Mouse (Mus musculus) liver, embryonic 12.5 days (tissue): ENCODE data around the gene Golga7b. TPM values are rescaled to one million over a fixed set of nuclear protein-coding genes. Genes with fewer than 3 reads are reported as not detected.
A peak's percentile ranks its signal among the peaks of the same experiment; 100 is the strongest.

Source experiments
- ATAC-seq: fragments of 200-750 bp; cut with Nextera tagmentation; 2 replicates; pipeline ENCODE4 v1.8.0; 2017; ENCODE audit warnings: moderate number of reproducible peaks, mild to moderate bottlenecking, moderate library complexity
- H3K27ac ChIP-seq: fragments of 300-500 bp; sonication (generic); 2 replicates; pipeline ENCODE4 v1.5.1; 2016; ENCODE audit warnings: mild to moderate bottlenecking
- H3K27me3 ChIP-seq: fragments of 300-500 bp; sonication (generic); replicated peaks from 2 replicates; pipeline ENCODE4 v1.6.1; 2016; ENCODE audit warnings: mild to moderate bottlenecking, moderate library complexity
- H3K36me3 ChIP-seq: fragments of 300-500 bp; sonication (generic); 2 replicates; pipeline ENCODE4 v1.6.1; 2016; ENCODE audit warnings: mild to moderate bottlenecking, moderate library complexity
- H3K4me1 ChIP-seq: fragments of 300-500 bp; sonication (generic); 2 replicates; pipeline ENCODE4 v1.6.1; 2016
- H3K4me2 ChIP-seq: fragments of 300-500 bp; sonication (generic); 2 replicates; pipeline ENCODE4 v1.6.1; 2016; ENCODE audit warnings: mild to moderate bottlenecking, moderate library complexity
- H3K4me3 ChIP-seq: fragments of 300-500 bp; sonication (generic); 2 replicates; pipeline ENCODE4 v1.5.1; 2016; ENCODE audit warnings: mild to moderate bottlenecking, moderate library complexity
- H3K9ac ChIP-seq: fragments of 300-500 bp; sonication (generic); 2 replicates; pipeline ENCODE4 v1.6.1; 2016; ENCODE audit warnings: mild to moderate bottlenecking, moderate library complexity
- H3K9me3 ChIP-seq: fragments of 300-500 bp; sonication (generic); replicated peaks from 2 replicates; pipeline ENCODE4 v1.6.1; 2016; ENCODE audit warnings: mild to moderate bottlenecking, moderate library complexity
- WGBS: fragments of 180-500 bp; shearing (Covaris S2); methylation state at CpG from one replicate; pipeline ENCODE4 v1.1.7; 2016; ENCODE audit not compliant: insufficient replicate concordance; 5-methylcytosine and 5-hydroxymethylcytosine counted together
- polyA plus RNA-seq: library from polyadenylated mRNA; unstranded; fragments of >200 nt; fragmentation: Nextera tagmentation; extraction: Ambion mirVana; gene quantifications from 2 replicates; pipeline ENCODE4 v1.2.1, GENCODE M21; 2016

Gene Golga7b
- polyA plus RNA-seq, 1 experiment from 2014 or later: 0.04 TPM

DNA sequence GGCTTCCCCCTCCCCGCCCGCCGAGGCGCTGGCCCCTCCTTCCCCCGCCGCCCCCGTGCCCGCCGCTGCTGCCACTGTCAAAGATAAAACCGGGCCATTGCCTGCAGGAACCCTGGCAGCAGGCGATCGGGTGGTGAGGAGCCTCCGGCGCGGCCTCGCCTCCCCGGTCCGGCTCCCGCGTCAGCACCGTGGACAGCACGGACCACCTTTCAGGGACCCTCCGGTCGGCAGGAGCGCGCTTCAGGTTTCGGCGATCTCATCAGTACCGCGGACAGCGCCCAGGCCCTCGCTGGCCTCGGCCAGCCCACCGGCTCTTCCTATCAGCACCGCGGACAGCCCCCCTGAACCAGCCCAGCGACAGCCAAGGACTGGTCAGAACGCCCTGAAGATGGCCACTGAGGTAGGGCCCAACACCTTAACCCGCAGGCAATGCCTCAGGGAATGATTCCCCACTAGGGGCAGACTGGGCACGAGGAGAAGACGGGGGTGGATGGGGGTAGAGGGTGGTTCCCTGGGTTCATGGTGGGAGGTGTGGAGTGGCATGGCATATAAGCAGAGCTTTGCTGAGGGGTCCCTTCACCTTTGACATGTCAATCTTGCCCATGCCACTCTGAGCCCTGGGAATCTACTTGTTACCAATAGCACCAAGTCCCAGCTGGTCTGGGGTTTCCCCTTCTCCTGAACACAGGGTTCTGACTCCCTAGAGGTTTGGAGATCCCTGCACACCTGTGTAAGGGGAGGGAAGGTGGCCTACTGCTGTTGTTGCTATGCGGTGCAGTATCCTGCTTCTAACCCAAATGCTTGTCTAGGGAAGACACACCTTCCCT is 8.6 kb downstream of the Golga7b start:
- Histone ChIP-seq H3K36me3 (no peaks in the 10 kb centered on the region), H3K4me2 (peak overlapping the region; percentile 78), H3K4me1 (peaks cover 11% of the 10 kb centered on the region), H3K27ac (no peak overlapping the region), H3K9me3 (no peaks in the 10 kb centered on the region), H3K4me3 (peak overlapping the region; percentile 48), H3K9ac (no peak overlapping the region), H3K27me3 (peaks cover 46% of the 10 kb centered on the region)
- 3% methylated on average over 36 of the region's 42 CpGs for WGBS
- peak; percentile 70 for ATAC-seq

DNA sequence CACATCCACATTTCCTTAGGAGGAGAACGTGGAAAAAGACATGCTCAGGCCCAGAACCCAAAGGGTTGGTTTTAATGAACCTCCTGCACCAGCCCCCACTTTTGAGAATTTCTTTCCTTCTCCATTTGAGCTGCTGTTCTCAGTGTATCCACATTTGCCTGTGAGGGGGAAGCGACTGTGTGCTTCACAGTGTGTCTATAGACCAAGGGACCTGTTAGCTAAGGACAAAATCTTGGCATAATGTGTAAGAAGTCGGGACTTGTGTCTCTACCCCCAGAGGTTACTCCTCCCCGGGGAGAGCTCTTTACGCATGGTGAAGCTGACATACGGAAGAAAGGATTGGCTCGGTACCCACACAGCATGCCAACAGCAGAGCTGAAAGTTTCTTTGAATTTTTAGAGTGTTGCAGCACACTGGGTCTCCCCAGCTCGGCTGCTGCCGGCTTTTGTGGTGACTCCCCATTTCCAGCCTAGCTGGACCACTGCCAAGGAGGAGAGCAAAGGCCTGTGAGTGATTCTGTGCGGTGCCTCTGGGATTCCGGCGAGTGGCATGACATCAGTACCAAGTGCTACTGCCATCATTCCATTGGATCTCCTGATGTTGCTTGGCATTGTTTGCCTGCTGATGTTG is 9.4 kb downstream of the Golga7b start:
- H3K27ac ChIP-seq: no peak overlapping the region
- 72% methylated on average over 12 of the region's 12 CpGs for WGBS

DNA sequence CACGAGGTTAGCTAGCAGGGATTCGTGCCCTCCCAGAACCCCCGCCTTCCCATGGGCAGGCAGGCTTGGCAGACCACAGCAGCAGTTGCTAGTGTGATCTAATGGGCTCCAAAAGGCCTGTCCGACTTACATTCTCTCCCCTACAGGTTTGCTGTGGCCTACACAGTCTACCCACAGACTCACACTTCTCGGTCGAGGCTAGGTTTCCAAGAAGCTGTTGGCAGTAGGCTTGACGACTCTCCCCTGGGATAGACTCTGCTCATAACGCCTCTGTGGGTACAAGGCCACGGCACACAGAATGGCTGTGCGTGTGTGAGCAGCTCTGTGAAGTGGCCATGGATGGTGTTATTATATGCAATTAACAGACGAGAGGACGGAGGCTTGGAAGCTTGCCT is 9.9 kb downstream of the Golga7b start:
- 70% methylated on average over 12 of the region's 12 CpGs for WGBS
- Histone ChIP-seq H3K4me1 (peaks cover 11% of the 10 kb centered on the region), H3K9me3 (no peaks in the 10 kb centered on the region), H3K27ac (no peak overlapping the region), H3K4me2 (no peak overlapping the region), H3K27me3 (peaks cover 46% of the 10 kb centered on the region), H3K4me3 (no peak overlapping the region), H3K36me3 (no peaks in the 10 kb centered on the region), H3K9ac (no peak overlapping the region)
- ATAC-seq: no peak

More for the DNA sequence above, 9.4 kb downstream of the Golga7b start:
- H3K9ac ChIP-seq: no peak overlapping the region
- no peak for ATAC-seq
- H3K9me3 ChIP-seq: no peaks in the 10 kb centered on the region
- no peak overlapping the region for H3K4me3 ChIP-seq
- no peak overlapping the region for H3K4me2 ChIP-seq
- peaks cover 46% of the 10 kb centered on the region for H3K27me3 ChIP-seq
- peaks cover 11% of the 10 kb centered on the region for H3K4me1 ChIP-seq
- no peaks in the 10 kb centered on the region for H3K36me3 ChIP-seq

- WGBS: 50% methylated on average over 3 of the region's 3 CpGs
- Histone ChIP-seq H3K27me3 (peaks cover 44% of the 10 kb centered on the region), H3K4me3 (no peak overlapping the region), H3K9ac (no peak overlapping the region), H3K27ac (no peak overlapping the region), H3K9me3 (no peaks in the 10 kb centered on the region), H3K36me3 (no peaks in the 10 kb centered on the region), H3K4me1 (peaks cover 11% of the 10 kb centered on the region), H3K4me2 (no peak overlapping the region)
- ATAC-seq: no peak
Measured at GRCm38 (mm10) chr19:42258031-42258430, 10.7 kb downstream of the Golga7b start.

GRCm38 (mm10) chr19:42258596-42258995 is 11.2 kb downstream of the Golga7b start:
- Histone ChIP-seq H3K9ac (no peak overlapping the region), H3K36me3 (no peaks in the 10 kb centered on the region), H3K27me3 (peaks cover 38% of the 10 kb centered on the region), H3K4me2 (no peak overlapping the region), H3K9me3 (no peaks in the 10 kb centered on the region), H3K27ac (no peak overlapping the region), H3K4me1 (peaks cover 11% of the 10 kb centered on the region), H3K4me3 (no peak overlapping the region)
- ATAC-seq: no peak
- WGBS: 52% methylated on average over 5 of the region's 5 CpGs

DNA sequence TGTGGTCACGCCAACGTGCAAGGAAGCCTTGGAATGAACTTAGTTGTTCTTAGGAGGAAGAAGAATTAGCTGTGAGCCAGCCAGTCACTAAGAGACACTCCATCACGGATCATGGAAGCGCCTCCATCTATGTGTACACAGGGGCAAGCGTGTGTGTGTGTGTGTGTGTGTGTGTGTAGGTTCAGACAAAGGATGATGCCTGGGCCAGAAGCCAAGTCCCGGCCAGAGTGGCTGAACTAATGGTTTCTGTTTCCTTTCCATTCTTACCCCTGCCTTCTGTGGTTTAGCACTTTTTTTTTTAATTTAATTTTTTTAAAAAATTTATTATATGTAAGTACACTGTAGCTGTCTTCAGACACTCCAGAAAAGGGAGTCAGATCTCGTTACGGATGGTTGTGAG is 13.1 kb downstream of the Golga7b start:
- no peak for ATAC-seq
- peaks cover 21% of the 10 kb centered on the region for H3K27me3 ChIP-seq
- no peak overlapping the region for H3K4me2 ChIP-seq
- H3K27ac ChIP-seq: no peak overlapping the region
- peaks cover 8% of the 10 kb centered on the region for H3K4me1 ChIP-seq
- H3K4me3 ChIP-seq: no peak overlapping the region
- H3K9me3 ChIP-seq: no peaks in the 10 kb centered on the region
- WGBS: 75% methylated on average over 8 of the region's 8 CpGs
- H3K36me3 ChIP-seq: no peaks in the 10 kb centered on the region
- no peak overlapping the region for H3K9ac ChIP-seq

- Histone ChIP-seq H3K27me3 (peaks cover 20% of the 10 kb centered on the region), H3K4me2 (no peak overlapping the region), H3K9me3 (no peaks in the 10 kb centered on the region), H3K27ac (no peak overlapping the region), H3K4me1 (no peaks in the 10 kb centered on the region), H3K9ac (no peak overlapping the region), H3K4me3 (no peak overlapping the region), H3K36me3 (no peaks in the 10 kb centered on the region)
- 33% methylated on average over 3 of the region's 3 CpGs for WGBS
- ATAC-seq: no peak
Measured at GRCm38 (mm10) chr19:42263524-42263923, 16.1 kb downstream of the Golga7b start.

- no peaks in the 10 kb centered on the region for H3K36me3 ChIP-seq
- WGBS: 5% methylated on average over 19 of the region's 19 CpGs
- peaks cover 41% of the 10 kb centered on the region for H3K27me3 ChIP-seq
- no peak overlapping the region for H3K9ac ChIP-seq
- no peaks in the 10 kb centered on the region for H3K9me3 ChIP-seq
- no peaks in the 10 kb centered on the region for H3K4me1 ChIP-seq
- ATAC-seq: no peak
- H3K4me3 ChIP-seq: no peak overlapping the region
- H3K4me2 ChIP-seq: peak overlapping the region; percentile 35; the same call in 1 of the 2 replicates
- H3K27ac ChIP-seq: no peak overlapping the region
Measured at GRCm38 (mm10) chr19:42268337-42268736, 21.0 kb downstream of the Golga7b start.

DNA sequence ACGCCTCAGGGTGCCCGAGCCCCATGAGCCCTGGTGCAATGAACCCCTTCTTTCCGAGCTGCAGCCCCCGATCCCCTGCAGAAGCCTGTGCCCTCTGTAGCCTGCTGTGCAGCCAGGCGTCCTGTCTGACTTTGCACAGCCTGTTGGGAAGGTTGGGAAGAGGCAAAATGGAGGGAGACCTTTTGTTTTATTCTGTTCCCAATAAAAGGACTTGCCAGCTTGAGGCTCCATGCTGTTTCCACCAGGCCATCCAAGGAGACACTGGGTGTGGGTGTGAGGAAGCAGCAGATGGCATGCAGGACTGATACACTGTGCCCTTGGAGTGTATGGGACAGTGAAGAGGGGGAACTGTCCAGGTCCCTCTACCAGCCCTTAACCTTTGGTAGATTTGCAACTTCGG is 22.7 kb downstream of the Golga7b start:
- ATAC-seq: no peak
- 44% methylated on average over 6 of the region's 6 CpGs for WGBS
- H3K9ac ChIP-seq: no peak overlapping the region

DNA sequence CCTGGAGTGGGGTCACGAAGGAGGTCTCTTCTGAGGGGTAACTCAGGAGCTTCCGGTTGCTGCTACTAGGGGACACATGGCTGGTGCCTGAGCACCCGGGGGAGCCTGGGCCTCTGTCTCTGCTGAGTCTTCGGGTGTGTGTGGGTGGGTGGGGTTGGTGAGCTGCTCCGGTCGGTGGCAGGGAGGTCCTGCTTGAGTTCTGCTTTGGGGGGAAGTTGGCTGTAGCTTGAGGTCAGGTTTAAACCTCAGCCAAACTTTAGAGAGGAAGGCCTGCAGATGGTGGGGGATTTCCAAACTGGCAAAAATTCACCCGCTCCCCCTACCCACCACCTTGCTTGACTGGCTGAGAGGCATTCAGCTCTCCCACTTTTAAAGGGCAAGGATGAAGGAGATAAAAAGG is 23.8 kb downstream of the Golga7b start:
- Histone ChIP-seq H3K4me2 (no peak overlapping the region), H3K4me3 (no peak overlapping the region), H3K27ac (no peak overlapping the region), H3K27me3 (peaks cover 41% of the 10 kb centered on the region), H3K4me1 (no peaks in the 10 kb centered on the region), H3K9ac (no peak overlapping the region), H3K36me3 (no peaks in the 10 kb centered on the region), H3K9me3 (no peaks in the 10 kb centered on the region)
- no peak for ATAC-seq
- WGBS: 52% methylated on average over 7 of the region's 7 CpGs

More for the DNA sequence above, 22.7 kb downstream of the Golga7b start:
- Histone ChIP-seq H3K9me3 (no peaks in the 10 kb centered on the region), H3K36me3 (no peaks in the 10 kb centered on the region), H3K4me1 (no peaks in the 10 kb centered on the region), H3K27me3 (peaks cover 41% of the 10 kb centered on the region), H3K4me2 (no peak overlapping the region), H3K4me3 (no peak overlapping the region), H3K27ac (no peak overlapping the region)

DNA sequence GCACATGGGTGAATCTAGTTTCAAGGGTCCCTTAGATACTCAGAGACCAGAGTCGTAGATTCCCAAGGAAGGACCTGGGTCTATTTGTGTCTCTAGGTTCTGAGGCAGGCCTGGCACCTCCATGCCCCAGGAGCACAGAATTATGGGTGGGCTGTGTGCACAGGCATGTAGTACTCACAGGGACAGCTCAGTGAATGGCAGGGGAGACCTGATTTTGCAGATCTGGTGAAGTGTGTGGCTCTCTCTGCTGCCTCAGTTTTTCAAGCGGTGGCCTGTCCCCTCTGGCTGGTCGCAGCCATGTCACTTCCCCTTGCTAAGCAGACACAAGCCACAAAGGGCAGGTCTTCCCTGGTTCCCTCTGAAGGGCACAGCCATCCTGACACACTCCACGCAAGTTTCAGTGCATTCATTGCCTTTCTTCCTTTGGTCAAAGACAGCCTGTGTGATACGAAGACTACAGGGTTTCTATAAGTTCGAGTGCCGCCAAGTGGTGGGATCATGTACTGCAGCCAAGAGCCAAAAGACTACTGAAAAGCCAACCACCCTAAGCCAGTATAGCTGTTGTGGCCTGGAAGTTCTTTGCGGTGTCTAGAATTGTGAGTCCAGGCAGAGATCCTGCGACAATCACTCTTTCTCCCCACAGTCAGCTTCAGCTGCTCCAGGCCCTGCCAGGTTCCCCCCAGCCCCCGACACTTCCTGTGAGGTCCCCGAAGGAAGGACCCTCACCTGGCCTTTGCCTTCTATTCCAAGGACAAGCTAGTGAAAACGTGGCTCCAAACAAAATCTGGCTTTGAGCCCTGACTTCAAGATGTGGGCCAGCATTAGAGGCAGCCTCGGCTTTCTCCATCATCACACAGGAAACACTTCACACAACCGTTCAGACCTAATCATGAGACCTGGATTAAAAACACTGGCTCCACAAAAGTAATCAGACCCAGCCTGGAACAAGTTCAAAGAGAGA is 24.9 kb downstream of the Golga7b start:
- peaks cover 33% of the 10 kb centered on the region for H3K27me3 ChIP-seq
- no peak for ATAC-seq

More for the DNA sequence above, 24.9 kb downstream of the Golga7b start:
- no peak overlapping the region for H3K4me3 ChIP-seq
- no peak overlapping the region for H3K27ac ChIP-seq
- no peaks in the 10 kb centered on the region for H3K36me3 ChIP-seq
- H3K4me2 ChIP-seq: no peak overlapping the region
- H3K4me1 ChIP-seq: no peaks in the 10 kb centered on the region
- no peaks in the 10 kb centered on the region for H3K9me3 ChIP-seq
- WGBS: 36% methylated on average over 14 of the region's 14 CpGs
- H3K9ac ChIP-seq: no peak overlapping the region
